Mouse (Mus musculus) embryonic facial prominence, embryonic 11.5 days (tissue): Measurements from ENCODE around the gene Foxd1. TPM values are rescaled to one million over a fixed set of nuclear protein-coding genes. Genes with fewer than 3 reads are reported as not detected.

Source experiments
- ATAC-seq: fragments of 200-750 bp; cut with Nextera tagmentation; replicated peaks from 2 replicates; pipeline ENCODE4 v1.8.0; 2017; ENCODE audit warnings: low read depth; ENCODE audit not compliant: insufficient number of reproducible peaks, low FRiP score, low TSS enrichment
- DNase-seq: peaks from one replicate; pipeline ENCODE4 v3.0.0-alpha.2; 2015; ENCODE audit warnings: low spot score
- H3K27ac ChIP-seq: fragments of 300-500 bp; sonication (generic); replicated peaks from 2 replicates; pipeline ENCODE4 v1.5.1; 2014; ENCODE audit warnings: mild to moderate bottlenecking, low read depth, low read length, control low read depth
- H3K27me3 ChIP-seq: fragments of 300-500 bp; sonication (generic); 2 replicates; pipeline ENCODE4 v1.6.1; 2014; ENCODE audit warnings: mild to moderate bottlenecking, low read length, moderate library complexity, mixed read lengths; ENCODE audit not compliant: control insufficient read depth, insufficient read depth
- H3K36me3 ChIP-seq: fragments of 300-500 bp; sonication (generic); replicated peaks from 2 replicates; pipeline ENCODE4 v1.6.1; 2014; ENCODE audit warnings: low read depth, mild to moderate bottlenecking, low read length, moderate library complexity, mixed read lengths; ENCODE audit not compliant: control insufficient read depth, insufficient read depth
- H3K4me1 ChIP-seq: fragments of 300-500 bp; sonication (generic); 2 replicates; pipeline ENCODE4 v1.6.1; 2014; ENCODE audit warnings: low read length, mixed read lengths; ENCODE audit not compliant: control insufficient read depth, insufficient read depth
- H3K4me2 ChIP-seq: fragments of 300-500 bp; sonication (generic); 2 replicates; pipeline ENCODE4 v1.6.1; 2014; ENCODE audit warnings: low read depth, mild to moderate bottlenecking, control low read depth, low read length, moderate library complexity
- H3K4me3 ChIP-seq: fragments of 300-500 bp; sonication (generic); 2 replicates; pipeline ENCODE4 v1.5.1; 2014; ENCODE audit warnings: low read depth, low read length, control low read depth
- H3K9ac ChIP-seq: fragments of 300-500 bp; sonication (generic); replicated peaks from 2 replicates; pipeline ENCODE4 v1.6.1; 2014; ENCODE audit warnings: mild to moderate bottlenecking, control low read depth, low read length
- H3K9me3 ChIP-seq: fragments of 300-500 bp; sonication (generic); replicated peaks from 2 replicates; pipeline ENCODE4 v1.6.1; 2016; ENCODE audit warnings: mild to moderate bottlenecking, low read length, inconsistent platforms, mixed read lengths; ENCODE audit not compliant: control insufficient read depth
- WGBS: fragments of 180-500 bp; shearing (Covaris S2); extraction: QIAGEN DNeasy Blood & Tissue Kit; methylation state at CpG from one replicate; pipeline ENCODE4 v1.1.7; 2014; 5-methylcytosine and 5-hydroxymethylcytosine counted together
- polyA plus RNA-seq: library from polyadenylated mRNA; unstranded; fragments of >200 nt; fragmentation: Nextera tagmentation; extraction: Ambion mirVana; gene quantifications from 2 replicates; pipeline ENCODE4 v1.2.1, GENCODE M21; 2014

Foxd1 gene
- polyA plus RNA-seq, 1 experiment from 2014 or later: 8.2 TPM

GRCm38 (mm10) chr13:98315124-98315523, 38.9 kb upstream of the Foxd1 start:
- Histone ChIP-seq H3K27ac (no peak overlapping the region), H3K36me3 (peaks cover 2% of the 10 kb centered on the region; the same call in 1 of the 2 replicates), H3K4me3 (0 out of 2 replicates have a peak overlapping the region, but pooled peaks have one; percentile 5), H3K27me3 (no peaks in the 10 kb centered on the region), H3K4me2 (peak overlapping the region; percentile 60; the same call in 1 of the 2 replicates), H3K9me3 (no peaks in the 10 kb centered on the region), H3K9ac (no peak overlapping the region), H3K4me1 (no peaks in the 10 kb centered on the region)
- no peak for ATAC-seq
- WGBS: 75% methylated on average over 4 of the region's 4 CpGs
- no peak for DNase-seq

GRCm38 (mm10) chr13:98316140-98316479, 37.9 kb upstream of the Foxd1 start:
- Histone ChIP-seq H3K27me3 (no peaks in the 10 kb centered on the region), H3K9me3 (no peaks in the 10 kb centered on the region), H3K27ac (peak overlapping the region; percentile 68), H3K36me3 (peaks cover 2% of the 10 kb centered on the region; the same call in 1 of the 2 replicates), H3K4me1 (no peaks in the 10 kb centered on the region), H3K4me3 (peak overlapping the region; percentile 85), H3K9ac (peak overlapping the region; percentile 91), H3K4me2 (peak overlapping the region; percentile 60)
- DNase-seq (peak; percentile 33), ATAC-seq (no peak)
- WGBS: under 1% methylated on average over 15 of the region's 17 CpGs

GRCm38 (mm10) chr13:98316480-98317245, 37.4 kb upstream of the Foxd1 start, which contains the start of gene Btf3:
Gene Btf3, minus strand, starts transcription at chr13:98317006.
- WGBS: under 1% methylated on average over 68 of the region's 90 CpGs
- ATAC-seq (peak; percentile 88), DNase-seq (peak; percentile 97)
- Histone ChIP-seq H3K27ac (peak within 1 kb of the TSS; percentile 68), H3K4me1 (no peaks in the 10 kb centered on the region), H3K9me3 (no peaks in the 10 kb centered on the region), H3K9ac (peak within 1 kb of the TSS; percentile 91), H3K27me3 (no peaks in the 10 kb centered on the region), H3K4me2 (peak within 1 kb of the TSS; percentile 64), H3K36me3 (no peaks in the 10 kb centered on the region; the same call in 1 of the 2 replicates), H3K4me3 (peak within 1 kb of the TSS; percentile 85)

GRCm38 (mm10) chr13:98317246-98317677, 36.8 kb upstream of the Foxd1 start:
- ATAC-seq: no peak; the same call in 1 of the 2 replicates
- 4% methylated on average over 16 of the region's 16 CpGs for WGBS
- H3K4me3 ChIP-seq: peak overlapping the region; percentile 85
- peak overlapping the region; percentile 64 for H3K4me2 ChIP-seq
- peak overlapping the region; percentile 91 for H3K9ac ChIP-seq
- DNase-seq: no peak
- no peaks in the 10 kb centered on the region for H3K27me3 ChIP-seq
- H3K9me3 ChIP-seq: no peaks in the 10 kb centered on the region
- H3K4me1 ChIP-seq: no peaks in the 10 kb centered on the region
- H3K36me3 ChIP-seq: no peaks in the 10 kb centered on the region; the same call in 1 of the 2 replicates
- H3K27ac ChIP-seq: peak overlapping the region; percentile 68

- 87% methylated on average over 6 of the region's 6 CpGs for WGBS
- Histone ChIP-seq H3K4me1 (no peaks in the 10 kb centered on the region), H3K27ac (no peak overlapping the region), H3K36me3 (no peaks in the 10 kb centered on the region), H3K4me3 (no peak overlapping the region), H3K9ac (no peak overlapping the region), H3K4me2 (no peak overlapping the region), H3K27me3 (no peaks in the 10 kb centered on the region), H3K9me3 (no peaks in the 10 kb centered on the region)
- ATAC-seq (no peak), DNase-seq (no peak)
These were observed 36.1 kb upstream of the Foxd1 start for GRCm38 (mm10) chr13:98317911-98318310.

- ATAC-seq (no peak), DNase-seq (peak; percentile 67)
- 52% methylated on average over 11 of the region's 11 CpGs for WGBS
These were observed 29.0 kb upstream of the Foxd1 start for GRCm38 (mm10) chr13:98325034-98325433.

GRCm38 (mm10) chr13:98332106-98332505, 21.9 kb upstream of the Foxd1 start:
- H3K4me2 ChIP-seq: no peak overlapping the region
- no peaks in the 10 kb centered on the region for H3K27me3 ChIP-seq
- H3K9ac ChIP-seq: no peak overlapping the region
- no peaks in the 10 kb centered on the region for H3K9me3 ChIP-seq
- H3K4me1 ChIP-seq: no peaks in the 10 kb centered on the region
- no peaks in the 10 kb centered on the region for H3K36me3 ChIP-seq
- no peak overlapping the region for H3K27ac ChIP-seq
- no peak overlapping the region for H3K4me3 ChIP-seq
- DNase-seq (peak; percentile 20), ATAC-seq (no peak)
- WGBS: 50% methylated on average over 2 of the region's 2 CpGs

More at GRCm38 (mm10) chr13:98325034-98325433, 29.0 kb upstream of the Foxd1 start:
- no peak overlapping the region for H3K9ac ChIP-seq
- H3K4me2 ChIP-seq: no peak overlapping the region
- no peaks in the 10 kb centered on the region for H3K4me1 ChIP-seq
- H3K4me3 ChIP-seq: no peak overlapping the region
- H3K27ac ChIP-seq: no peak overlapping the region
- H3K9me3 ChIP-seq: no peaks in the 10 kb centered on the region
- no peaks in the 10 kb centered on the region for H3K27me3 ChIP-seq
- H3K36me3 ChIP-seq: no peaks in the 10 kb centered on the region

- Histone ChIP-seq H3K4me3 (no peak overlapping the region), H3K4me1 (no peaks in the 10 kb centered on the region), H3K27ac (no peak overlapping the region), H3K4me2 (no peak overlapping the region), H3K36me3 (no peaks in the 10 kb centered on the region), H3K27me3 (no peaks in the 10 kb centered on the region), H3K9ac (no peak overlapping the region), H3K9me3 (no peaks in the 10 kb centered on the region)
- 84% methylated on average over 1 of the region's 1 CpGs for WGBS
- ATAC-seq (no peak), DNase-seq (no peak)
These were observed 17.8 kb upstream of the Foxd1 start for GRCm38 (mm10) chr13:98336205-98336604.
